Mouse (Mus musculus) liver, postnatal 0 days (tissue): Measurements from ENCODE around the gene Fads2.

Experiments used
- CTCF ChIP-seq: sonication (generic); IDR thresholded peaks from 2 replicates; pipeline ENCODE4 v1.5.1; 2016; ENCODE audit warnings: antibody characterized with exemption, low read depth
- EP300 ChIP-seq: IDR thresholded peaks from 2 replicates; pipeline ENCODE4 v1.6.1; 2016; ENCODE audit warnings: antibody characterized with exemption, low read depth, mild to moderate bottlenecking

GRCm38 (mm10) chr19:10055261-10055660 is 46.3 kb downstream of the Fads2 start:
- TF ChIP-seq CTCF, result no peak
- TF ChIP-seq EP300, result no peak
